ENCODE assay signal across 8 mouse cellular contexts in genomic region chr11:117266906-117267721, GRCm38 (mm10).
DNase-seq lines count a peak whose midpoint lies in the region; ATAC-seq and TF ChIP-seq lines count a peak whose summit lies in the region.

No protein-coding gene starts in this region.

- WGBS in kidney, adult 2 months, result 4% methylated on average over 37 of the region's 37 CpGs
- 6% methylated on average over 37 of the region's 37 CpGs for WGBS in intestine, postnatal 0 days
- WGBS in lung, embryonic 16.5 days, result 1% methylated on average over 37 of the region's 37 CpGs

- 0 out of 2 replicates have a peak, but pooled peaks have one; percentile 22 for TF ChIP-seq CTCF in kidney, adult 2 months (conservative IDR thresholded peaks at IDR 0.05; ENCODE audit: insufficient read depth, insufficient read length, low read depth, low read length)
- no peak for TF ChIP-seq CTCF in bone marrow macrophage, adult 2 months (IDR thresholded peaks at IDR 0.05; ENCODE audit: low read depth, low read length)
- peak; percentile 65 for TF ChIP-seq CTCF in intestine, postnatal 0 days (IDR thresholded peaks at IDR 0.05; ENCODE audit: low read depth)

- peak; percentile 53 for DNase-seq in kidney, adult 2 months
- DNase-seq in kidney, adult 11 months, result no peak
- DNase-seq in heart, adult 18-20 months, result peak; percentile 69 to 72
- DNase-seq in ovary, postnatal 36 days (ENCODE audit: low spot score), result peak; percentile 58
- no peak for DNase-seq in layer of hippocampus, adult 9-10 months (ENCODE audit: low spot score)

- TF ChIP-seq POLR2A in kidney, adult 2 months (IDR thresholded peaks at IDR 0.05; ENCODE audit: low read depth, low read length), result peak; percentile 6
- no peak for TF ChIP-seq POLR2A in bone marrow macrophage, adult 2 months (IDR thresholded peaks at IDR 0.05; ENCODE audit: borderline replicate concordance, low read depth, low read length)

- peak overlapping the region; percentile 66 for H3K9ac ChIP-seq in intestine, postnatal 0 days (ENCODE audit: low read depth, low read length)
- H3K9ac ChIP-seq in lung, embryonic 16.5 days (ENCODE audit: low read length), result peak overlapping the region; percentile 80

- ATAC-seq in intestine, postnatal 0 days, result 0 out of 2 replicates have a peak, but pooled peaks have one; percentile 19
- ATAC-seq in lung, embryonic 16.5 days (ENCODE audit: low read depth), result peak; percentile 54

- peak overlapping the region; percentile 77 for H3K4me2 ChIP-seq in intestine, postnatal 0 days (replicated peaks; ENCODE audit: low read depth)
- H3K4me2 ChIP-seq in lung, embryonic 16.5 days (ENCODE audit: low read depth, low read length), result peak overlapping the region; percentile 79

- peaks cover 11% of the 10 kb centered on the region for H3K4me1 ChIP-seq in kidney, adult 2 months (ENCODE audit: control insufficient read depth, insufficient read depth, low read length)
- peaks cover 8% of the 10 kb centered on the region; the same call in 1 of the 2 replicates for H3K4me1 ChIP-seq in bone marrow macrophage, adult 2 months (ENCODE audit: control insufficient read depth, insufficient read depth, low read length)
- H3K4me1 ChIP-seq in intestine, postnatal 0 days (replicated peaks; ENCODE audit: control insufficient read depth, insufficient read depth, low read length), result 0 out of 2 replicates have a peak, but pooled peaks cover 3% of the 10 kb centered on the region
- peaks cover 71% of the 10 kb centered on the region for H3K4me1 ChIP-seq in lung, embryonic 16.5 days (replicated peaks; ENCODE audit: control insufficient read depth, insufficient read depth, low read length)

- H3K27ac ChIP-seq in kidney, adult 2 months (ENCODE audit: insufficient read depth, low read depth, low read length), result peak overlapping the region; percentile 64
- no peak overlapping the region for H3K27ac ChIP-seq in bone marrow macrophage, adult 2 months (ENCODE audit: insufficient read depth, low read depth, low read length)
- peak overlapping the region; percentile 50 for H3K27ac ChIP-seq in intestine, postnatal 0 days (ENCODE audit: low read depth, low read length)
- H3K27ac ChIP-seq in lung, embryonic 16.5 days (ENCODE audit: low read length), result peak overlapping the region; percentile 90

- no peaks in the 10 kb centered on the region for H3K9me3 ChIP-seq in intestine, postnatal 0 days (ENCODE audit: control insufficient read depth)
- H3K9me3 ChIP-seq in lung, embryonic 16.5 days (ENCODE audit: control insufficient read depth, low read length), result no peaks in the 10 kb centered on the region

- H3K36me3 ChIP-seq in kidney, adult 2 months (ENCODE audit: control insufficient read depth, insufficient read depth, low read length), result no peaks in the 10 kb centered on the region
- H3K36me3 ChIP-seq in intestine, postnatal 0 days (ENCODE audit: control insufficient read depth, insufficient read depth), result no peaks in the 10 kb centered on the region; the same call in 1 of the 2 replicates
- no peaks in the 10 kb centered on the region for H3K36me3 ChIP-seq in lung, embryonic 16.5 days (ENCODE audit: control insufficient read depth, insufficient read depth, low read length)

- H3K27me3 ChIP-seq in kidney, adult 2 months (replicated peaks; ENCODE audit: control insufficient read depth, insufficient read depth, low read length), result no peaks in the 10 kb centered on the region
- no peaks in the 10 kb centered on the region for H3K27me3 ChIP-seq in intestine, postnatal 0 days (replicated peaks; ENCODE audit: control insufficient read depth, insufficient read depth, low read length)
- no peaks in the 10 kb centered on the region for H3K27me3 ChIP-seq in lung, embryonic 16.5 days (ENCODE audit: control insufficient read depth, insufficient read depth, low read depth, low read length)

- peak overlapping the region; percentile 79 for H3K4me3 ChIP-seq in kidney, adult 2 months (ENCODE audit: insufficient read depth, low read depth, low read length)
- H3K4me3 ChIP-seq in bone marrow macrophage, adult 2 months (ENCODE audit: insufficient read depth, low read length), result peak overlapping the region; percentile 54
- peak overlapping the region; percentile 54 for H3K4me3 ChIP-seq in intestine, postnatal 0 days (ENCODE audit: low read depth, low read length)
- peak overlapping the region; percentile 76 for H3K4me3 ChIP-seq in lung, embryonic 16.5 days (ENCODE audit: low read length)

Comparison
In these comparisons a context has a peak if more than half of its experiments do, and no peak if none do; other contexts are left out.
1. DNase-seq: peak in kidney, adult 2 months (single experiment), heart, adult 18-20 months (2 of 2) and ovary, postnatal 36 days (single experiment); none in kidney, adult 11 months (single experiment) and layer of hippocampus, adult 9-10 months (single experiment).
2. Peak in every context shown above with its lines, with median percentiles within 50 percentile points of each other: H3K4me3 ChIP-seq.